Comparison of ENCODE assay signal across 11 mouse cellular contexts in genomic region chr2:102899238-102899637, GRCm38 (mm10). TPM values are rescaled to one million over a fixed set of nuclear protein-coding genes. Genes with fewer than 3 reads are reported as not detected.
DNase-seq lines count a peak whose midpoint lies in the region; ATAC-seq and TF ChIP-seq lines count a peak whose summit lies in the region.
"Had no signal": no experiment of that assay in that cellular context is flagged by ENCODE, and none has a peak within 500 bp of the region (broad histone marks: within the 10 kb centered on the region; RNA-seq: fewer than 3 reads in every experiment).

No protein-coding gene starts in this region.

- no peaks in the 10 kb centered on the region for H3K9me3 ChIP-seq in liver, embryonic 13.5 days (replicated peaks)
- H3K9me3 ChIP-seq: embryonic facial prominence, embryonic 12.5 days; hindbrain, embryonic 12.5 days had no signal

- no peaks in the 10 kb centered on the region for H3K36me3 ChIP-seq in heart, adult 2 months (ENCODE audit: control insufficient read depth, insufficient read depth, low read length)
- H3K36me3 ChIP-seq in liver, embryonic 13.5 days, result no peaks in the 10 kb centered on the region
- H3K36me3 ChIP-seq in myocyte (ENCODE audit: control insufficient read depth, insufficient read depth), result peaks cover 6% of the 10 kb centered on the region
- H3K36me3 ChIP-seq: embryonic facial prominence, embryonic 12.5 days; hindbrain, embryonic 12.5 days had no signal

- TF ChIP-seq CTCF in heart, adult 2 months (IDR thresholded peaks at IDR 0.05), result no peak

- 0 out of 2 replicates have a peak, but pooled peaks cover 1% of the 10 kb centered on the region for H3K79me2 ChIP-seq in heart, adult 2 months (replicated peaks; ENCODE audit: control insufficient read depth, insufficient read depth, low read length)
- H3K79me2 ChIP-seq in myocyte (ENCODE audit: control insufficient read depth, insufficient read depth), result peaks cover 71% of the 10 kb centered on the region

- TF ChIP-seq EP300 in heart, adult 2 months (IDR thresholded peaks at IDR 0.05; ENCODE audit: insufficient read depth, low read depth, low read length), result no peak

- peaks cover 3% of the 10 kb centered on the region for H3K4me1 ChIP-seq in heart, adult 2 months (ENCODE audit: control insufficient read depth, insufficient read depth, low read length)
- peaks cover 64% of the 10 kb centered on the region for H3K4me1 ChIP-seq in liver, embryonic 13.5 days (replicated peaks)

- no peak for TF ChIP-seq POLR2A in heart, adult 2 months (IDR thresholded peaks at IDR 0.05; ENCODE audit: insufficient read depth, low read depth, low read length)
- TF ChIP-seq POLR2A in myocyte (IDR thresholded peaks at IDR 0.05; ENCODE audit: insufficient read length, low read depth), result no peak

- intact Hi-C loops in heart, adult 2 months (cut with DNase I), result no loop called here
- intact Hi-C loops in heart, postnatal 14 days (cut with DNase I), result no loop called here

- WGBS in heart, adult 2 months, result 62% methylated on average over 3 of the region's 3 CpGs
- WGBS in liver, embryonic 13.5 days (ENCODE audit: insufficient replicate concordance), result 13% methylated on average over 3 of the region's 3 CpGs

- no peaks in the 10 kb centered on the region for H3K27me3 ChIP-seq in heart, adult 2 months (ENCODE audit: control insufficient read depth, insufficient read depth, low read length)
- H3K27me3 ChIP-seq in liver, embryonic 13.5 days, result no peaks in the 10 kb centered on the region
- no peaks in the 10 kb centered on the region for H3K27me3 ChIP-seq in myocyte (ENCODE audit: control insufficient read depth, insufficient read depth, insufficient read length)

- peak overlapping the region; percentile 23; the same call in 1 of the 2 replicates for H3K27ac ChIP-seq in heart, adult 2 months
- H3K27ac ChIP-seq in liver, embryonic 13.5 days, result peak overlapping the region; percentile 25; the same call in 1 of the 2 replicates
- H3K27ac ChIP-seq: embryonic facial prominence, embryonic 12.5 days; hindbrain, embryonic 12.5 days had no signal

- peak; percentile 50 for ATAC-seq in granulocyte monocyte progenitor cell, adult 5-6 weeks (replicated peaks; ENCODE audit: poor library complexity, severe bottlenecking)
- no peak for ATAC-seq in liver, embryonic 13.5 days (ENCODE audit: low read depth)

- peak overlapping the region; percentile 84 for H3K4me2 ChIP-seq in liver, embryonic 13.5 days
- peak overlapping the region; percentile 87 for H3K4me2 ChIP-seq in myocyte (ENCODE audit: low read depth)
- H3K4me2 ChIP-seq: embryonic facial prominence, embryonic 12.5 days; hindbrain, embryonic 12.5 days had no signal

- H3K4me3 ChIP-seq in heart, adult 2 months, result peak overlapping the region; percentile 56; the same call in 1 of the 2 replicates
- peak overlapping the region; percentile 69 for H3K4me3 ChIP-seq in liver, embryonic 13.5 days (replicated peaks)
- H3K4me3 ChIP-seq in myocyte, result peak overlapping the region; percentile 82
- H3K4me3 ChIP-seq: embryonic facial prominence, embryonic 12.5 days; hindbrain, embryonic 12.5 days had no signal

- no peak overlapping the region for H3ac ChIP-seq in myocyte (ENCODE audit: control insufficient read depth, insufficient read length)

- no peak overlapping the region for H3K9ac ChIP-seq in heart, adult 2 months (ENCODE audit: low read depth, low read length)
- peak overlapping the region; percentile 78 for H3K9ac ChIP-seq in liver, embryonic 13.5 days
- H3K9ac ChIP-seq: embryonic facial prominence, embryonic 12.5 days; hindbrain, embryonic 12.5 days had no signal

- no peak for DNase-seq in heart, adult 2 months
- no peak for DNase-seq in heart, postnatal 14 days
- no peak for DNase-seq in liver, embryonic 13.5 days
- DNase-seq in cerebellum, adult 8-10 months, result no peak
- no peak for DNase-seq in adrenal gland, postnatal 25 days
- DNase-seq in layer of hippocampus, adult 11-12 months (ENCODE audit: low spot score), result no peak
- DNase-seq: adrenal gland, adult 2 months had no signal

TF ChIP-seq in myocyte, 11 proteins besides CTCF, POLR2A, EP300 and RAD21:
- TF ChIP-seq MYOD1 (IDR thresholded peaks at IDR 0.05; ENCODE audit: control insufficient read depth in 1 of 3, insufficient read length in 2 of 3, low read depth in 2 of 3) (no peak), MAX (IDR thresholded peaks at IDR 0.05; ENCODE audit: low read depth) (no peak), TCF3 (IDR thresholded peaks at IDR 0.05; ENCODE audit: insufficient read length, low read depth) (no peak), TCF12 (IDR thresholded peaks at IDR 0.05; ENCODE audit: insufficient read depth, poor library complexity, severe bottlenecking) (no peak), SRF (IDR thresholded peaks at IDR 0.05; ENCODE audit: control insufficient read depth, insufficient read length, low read depth) (no peak), E2F4 (IDR thresholded peaks at IDR 0.05; ENCODE audit: insufficient read depth) (no peak), USF1 (IDR thresholded peaks at IDR 0.05; ENCODE audit: low read depth) (no peak), CEBPB (IDR thresholded peaks at IDR 0.05; ENCODE audit: insufficient read depth, poor library complexity, severe bottlenecking) (no peak), REST (IDR thresholded peaks at IDR 0.05; ENCODE audit: insufficient read depth, insufficient read length) (no peak), POLR2AphosphoS2 (IDR thresholded peaks at IDR 0.05; ENCODE audit: insufficient read length, low read depth) (no peak), MYOG (IDR thresholded peaks at IDR 0.05; ENCODE audit: control insufficient read depth in 1 of 3, insufficient read depth in 1 of 3, insufficient read length in 2 of 3, low read depth in 2 of 3) (no peak)

RNA-seq across cellular contexts. Expression of gene Cd44, which starts 2.2 kb away (rescaled TPM):
- total RNA-seq in heart, adult 2 months (2021), result 10 to 100 TPM in 1 of 2 experiments, 1 to 10 TPM in 1; 8.4 to 10.8 TPM
- 9.1 and 10.4 TPM in 2 replicates for polyA plus RNA-seq in heart, adult 2 months (2012; rRNA removed)
- total RNA-seq in heart, postnatal 14 days (2021), result 10 to 100 TPM; 13.5 to 15.0 TPM
- 119 and 145 TPM in 2 replicates for total RNA-seq in granulocyte monocyte progenitor cell, adult 5-6 weeks (2014; fragmentation: Nextera tagmentation)
- 130 and 135 TPM in 2 replicates for total RNA-seq in granulocyte monocyte progenitor cell, adult 5-6 weeks (2017)
- polyA plus RNA-seq in liver, embryonic 13.5 days (2015; fragmentation: Nextera tagmentation; extraction: Ambion mirVana), result 15.1 and 19.5 TPM in 2 replicates
- 77.1 TPM for polyA plus RNA-seq in myocyte (2012; fragmentation: generic; extraction: Trizol)
- 38.5 and 76.1 TPM in 2 replicates for total RNA-seq in adrenal gland, postnatal 25 days (2021)
